Mouse (Mus musculus) CH12.LX (cell line): ENCODE measurements around the gene Tdrd3. TPM values are rescaled to one million over a fixed set of nuclear protein-coding genes. Genes with fewer than 3 reads are reported as not detected.

ENCODE experiments used
- DNase-seq: peaks from one replicate; pipeline ENCODE4 v3.0.0-alpha.2; 2013; ENCODE audit errors: extremely low read depth
- H3K27ac ChIP-seq: 2 replicates; pipeline ENCODE4 v1.5.1; 2012; ENCODE audit warnings: low read depth, mild to moderate bottlenecking, control low read depth, moderate library complexity; ENCODE audit not compliant: insufficient read depth
- H3K27me3 ChIP-seq: replicated peaks from 2 replicates; pipeline ENCODE3; 2012; ENCODE audit warnings: inconsistent platforms
- H3K36me3 ChIP-seq, 2 experiments: replicated peaks in 1 of 2; 2 replicates each; pipeline versions ENCODE3 to v1.6.1; 2012; ENCODE audit warnings: inconsistent platforms in 1 of 2, low read length in 1 of 2, mild to moderate bottlenecking in 1 of 2, mixed read lengths in 1 of 2, moderate library complexity in 1 of 2; ENCODE audit not compliant: control insufficient read depth in 1 of 2, insufficient read depth in 1 of 2
- H3K4me1 ChIP-seq, 2 experiments: 2 replicates each; pipeline ENCODE4 v1.6.1; 2012; ENCODE audit warnings: inconsistent platforms in 1 of 2, moderate library complexity in 1 of 2; ENCODE audit not compliant: insufficient read depth in 2 of 2, control insufficient read depth in 1 of 2
- H3K4me2 ChIP-seq: 2 replicates; pipeline ENCODE4 v1.6.1; 2012; ENCODE audit warnings: low read depth, mild to moderate bottlenecking, control low read depth; ENCODE audit not compliant: poor library complexity, insufficient read depth, severe bottlenecking
- H3K4me3 ChIP-seq, 3 experiments: fragments of 150-350 bp in 1 of 3; sonication (generic) in 1 of 3; replicated peaks in 1 of 3; 2 replicates each; pipeline versions ENCODE3 to v1.5.1; 2011 to 2012; ENCODE audit warnings: low read depth in 2 of 3, low read length in 2 of 3, mild to moderate bottlenecking in 2 of 3, moderate library complexity in 2 of 3, control low read depth in 1 of 3, improper control_type of control experiment in 1 of 3, inconsistent platforms in 1 of 3, mixed read lengths in 1 of 3; ENCODE audit not compliant: poor library complexity in 1 of 3
- H3K79me2 ChIP-seq: replicated peaks from 2 replicates; pipeline ENCODE4 v1.6.1; 2012; ENCODE audit warnings: mild to moderate bottlenecking, moderate library complexity; ENCODE audit not compliant: control insufficient read depth, poor library complexity, insufficient read depth, severe bottlenecking; ENCODE audit errors: extremely low read depth
- H3K9ac ChIP-seq: 2 replicates; pipeline ENCODE4 v1.6.1; 2012; ENCODE audit warnings: low read depth, mild to moderate bottlenecking, control low read depth, moderate library complexity; ENCODE audit not compliant: insufficient read depth
- H3K9me3 ChIP-seq: replicated peaks from 2 replicates; pipeline ENCODE3; 2012; ENCODE audit warnings: low read length, inconsistent platforms, mixed read lengths
- BHLHE40 ChIP-seq: IDR thresholded peaks from 2 replicates; pipeline ENCODE4 v1.6.1; 2011; ENCODE audit warnings: mild to moderate bottlenecking, low read depth, low read length, improper control_type of control experiment
- CHD1 ChIP-seq: IDR thresholded peaks from 2 replicates; pipeline ENCODE4 v1.6.1; 2012; ENCODE audit warnings: low read depth, low read length, improper control_type of control experiment, inconsistent platforms
- CTCF ChIP-seq, 2 experiments: IDR thresholded peaks in 1 of 2; conservative IDR thresholded peaks in 1 of 2; 2 replicates each; pipeline ENCODE4 v1.5.1; 2011 to 2012; ENCODE audit warnings: low read depth in 2 of 2, low read length in 2 of 2, improper control_type of control experiment in 1 of 2, inconsistent platforms in 1 of 2, mild to moderate bottlenecking in 1 of 2, moderate library complexity in 1 of 2
- JUND ChIP-seq: conservative IDR thresholded peaks from 2 replicates; pipeline ENCODE4 v1.6.1; 2011; ENCODE audit warnings: low read depth, low read length, improper control_type of control experiment
- MXI1 ChIP-seq: IDR thresholded peaks from 2 replicates; pipeline ENCODE4 v1.6.1; 2011; ENCODE audit warnings: mild to moderate bottlenecking, low read depth, low read length, improper control_type of control experiment
- NELFE ChIP-seq: IDR thresholded peaks from 2 replicates; pipeline ENCODE4 v1.6.1; 2011; ENCODE audit warnings: low read depth, low read length, improper control_type of control experiment
- NRF1 ChIP-seq: IDR thresholded peaks from 2 replicates; pipeline ENCODE4 v1.6.1; 2014; ENCODE audit warnings: low read depth, mild to moderate bottlenecking, inconsistent platforms, low read length, improper control_type of control experiment, moderate library complexity
- RAD21 ChIP-seq: IDR thresholded peaks from 2 replicates; pipeline ENCODE4 v1.6.1; 2011; ENCODE audit warnings: low read depth, mild to moderate bottlenecking, low read length, improper control_type of control experiment, moderate library complexity
- SIN3A ChIP-seq: IDR thresholded peaks from 2 replicates; pipeline ENCODE4 v1.6.1; 2012; ENCODE audit warnings: low read length, improper control_type of control experiment, inconsistent platforms
- SMC3 ChIP-seq: IDR thresholded peaks from 2 replicates; pipeline ENCODE4 v1.6.1; 2011; ENCODE audit warnings: low read depth, low read length, improper control_type of control experiment
- TBP ChIP-seq: conservative IDR thresholded peaks from 2 replicates; pipeline ENCODE4 v1.6.1; 2011; ENCODE audit warnings: low read depth, low read length, improper control_type of control experiment
- TCF12 ChIP-seq: IDR thresholded peaks from 2 replicates; pipeline ENCODE4 v1.6.1; 2014; ENCODE audit warnings: low read depth, mild to moderate bottlenecking, inconsistent platforms, low read length, improper control_type of control experiment
- UBTF ChIP-seq: IDR thresholded peaks from 2 replicates; pipeline ENCODE4 v1.6.1; 2012; ENCODE audit warnings: low read depth, mild to moderate bottlenecking, inconsistent platforms, low read length, improper control_type of control experiment, moderate library complexity
- ZC3H11A ChIP-seq: IDR thresholded peaks from 2 replicates; pipeline ENCODE4 v1.6.1; 2012; ENCODE audit warnings: low read depth, mild to moderate bottlenecking, inconsistent platforms, low read length, improper control_type of control experiment
- ZKSCAN1 ChIP-seq: IDR thresholded peaks from 2 replicates; pipeline ENCODE4 v1.6.1; 2012; ENCODE audit warnings: low read depth, inconsistent platforms, low read length, improper control_type of control experiment, borderline replicate concordance
- ZMIZ1 ChIP-seq: IDR thresholded peaks from 2 replicates; pipeline ENCODE4 v1.6.1; 2012; ENCODE audit warnings: low read depth, mild to moderate bottlenecking, inconsistent platforms, low read length, improper control_type of control experiment
- ZNF384 ChIP-seq: IDR thresholded peaks from 2 replicates; pipeline ENCODE4 v1.6.1; 2012; ENCODE audit warnings: low read depth, low read length, improper control_type of control experiment, inconsistent platforms
- dilution Hi-C: fragments of 300-500 bp; cut with MboI; formaldehyde crosslinking; loops from 2 replicates; pipeline ENCODE4 v1.14.3; 2020; ENCODE audit warnings: low sequenced_read_pairs; ENCODE audit not compliant: extremely low pct_unique_long_range_greater_than_20kb, extremely low pct_ligation_motif_present
- in situ Hi-C: fragments of 300-500 bp; cut with MboI; formaldehyde crosslinking; loops from 3 replicates; pipeline ENCODE4 v1.14.3; 2019; ENCODE audit warnings: low sequenced_read_pairs, low pct_ligation_motif_present, low pct_unique_long_range_greater_than_20kb, mixed read lengths
- polyA plus RNA-seq: library from polyadenylated mRNA; unstranded; fragments of >175 nt; gene quantifications from 2 replicates; pipeline ENCODE4 v1.2.1, GENCODE M21; 2012; ENCODE audit warnings: low read depth; ENCODE audit not compliant: insufficient read length
- total RNA-seq, 2 experiments: library from RNA; depleted of rRNA; stranded (reverse); fragments of 300-350 nt in 1 of 2; fragments of >200 nt in 1 of 2; gene quantifications; 2 replicates each; pipeline ENCODE4 v1.2.3; 2012 to 2014

Gene Tdrd3
- total and polyA plus RNA-seq, 3 experiments: 6.5 to 12.8 (median 10.9) TPM

- TF ChIP-seq UBTF (no peak; the same call in 1 of the 2 replicates), ZMIZ1 (peak; percentile 67; the same call in 1 of the 2 replicates)
Observed at GRCm38 (mm10) chr14:87415808-87416721, at the start of gene Tdrd3 (continued).

- Histone ChIP-seq H3K9me3 (no peaks in the 10 kb centered on the region), H3K4me3 (no peak overlapping the region), H3K27ac (no peak overlapping the region), H3K27me3 (no peaks in the 10 kb centered on the region), H3K79me2 (no peaks in the 10 kb centered on the region), H3K36me3 (no peaks in the 10 kb centered on the region), H3K9ac (no peak overlapping the region), H3K4me2 (no peak overlapping the region), H3K4me1 (peaks cover 6 to 28% of the 10 kb centered on the region in 2 experiments)
- DNase-seq: no peak
- TF ChIP-seq CHD1: no peak
- TF ChIP-seq MXI1: no peak
- TF ChIP-seq NRF1: no peak
- no peak for TF ChIP-seq ZKSCAN1
- no peak for TF ChIP-seq SMC3
- dilution Hi-C loops (no loop called here), in situ Hi-C loops (no loop called here)
Observed at GRCm38 (mm10) chr14:87367169-87367568, 49.3 kb upstream of the Tdrd3 start.

DNA sequence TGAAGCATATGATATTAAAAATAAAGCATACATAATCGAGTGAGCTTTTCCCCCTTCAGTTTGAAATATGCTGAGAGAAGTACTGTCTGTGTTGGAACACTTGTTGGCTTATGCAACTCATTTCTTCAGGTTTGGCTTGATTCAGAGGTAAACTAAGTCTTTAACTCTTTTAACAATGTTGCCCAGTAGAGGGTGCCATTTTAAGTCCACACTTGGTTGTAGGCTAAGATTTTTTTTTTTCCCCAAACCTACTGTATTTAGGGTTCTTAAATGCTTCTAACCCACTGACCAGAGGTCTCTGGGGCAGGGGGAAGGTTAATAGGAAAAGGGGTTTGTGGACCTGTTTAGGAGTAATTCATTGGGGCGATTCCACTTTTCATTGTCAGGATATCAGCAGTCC, 33.4 kb upstream of the Tdrd3 start:
- in situ Hi-C loops (no loop called here), dilution Hi-C loops (no loop called here)

More for the DNA sequence above, 33.4 kb upstream of the Tdrd3 start:
- DNase-seq: peak; percentile 29
- H3K9ac ChIP-seq: no peak overlapping the region
- H3K4me2 ChIP-seq: no peak overlapping the region
- no peak for TF ChIP-seq MXI1
- no peak for TF ChIP-seq BHLHE40
- TF ChIP-seq RAD21: peak; percentile 36
- no peak for TF ChIP-seq NRF1
- peak; percentile 57 for TF ChIP-seq SMC3
- TF ChIP-seq TCF12: no peak
- no peak for TF ChIP-seq TBP
- TF ChIP-seq ZKSCAN1: no peak
- no peak for TF ChIP-seq SIN3A
- peak; percentile 89 for TF ChIP-seq ZNF384
- no peak for TF ChIP-seq CHD1
- TF ChIP-seq ZC3H11A: no peak
- TF ChIP-seq JUND: no peak
- TF ChIP-seq NELFE: no peak
- peak; percentile 26 to 62; a peak in 3 of 4 replicates for TF ChIP-seq CTCF (conservative IDR thresholded peaks at IDR 0.05 in 1 of 2, IDR thresholded peaks at IDR 0.05 in 1 of 2; ENCODE audit: low read depth in 2 of 2, low read length in 2 of 2)
- no peaks in the 10 kb centered on the region for H3K79me2 ChIP-seq
- no peak overlapping the region for H3K4me3 ChIP-seq
- no peaks in the 10 kb centered on the region for H3K36me3 ChIP-seq
- H3K4me1 ChIP-seq: no peaks in the 10 kb centered on the region
- H3K9me3 ChIP-seq: no peaks in the 10 kb centered on the region
- no peak overlapping the region for H3K27ac ChIP-seq
- H3K27me3 ChIP-seq: no peaks in the 10 kb centered on the region
